Mouse (Mus musculus) right cerebral cortex, adult 18-20 months (tissue): ENCODE results near the gene Slc35e3.
"Not testable (repeated sequence)": the region's sequence is repeated elsewhere in the genome, so short reads cannot be mapped to it uniquely, and the experiment has no call there.

Experiments used
- DNase-seq: peaks from one replicate; pipeline ENCODE4 v3.0.0; 2022; ENCODE audit warnings: mixed read lengths

Gene Slc35e3

DNA sequence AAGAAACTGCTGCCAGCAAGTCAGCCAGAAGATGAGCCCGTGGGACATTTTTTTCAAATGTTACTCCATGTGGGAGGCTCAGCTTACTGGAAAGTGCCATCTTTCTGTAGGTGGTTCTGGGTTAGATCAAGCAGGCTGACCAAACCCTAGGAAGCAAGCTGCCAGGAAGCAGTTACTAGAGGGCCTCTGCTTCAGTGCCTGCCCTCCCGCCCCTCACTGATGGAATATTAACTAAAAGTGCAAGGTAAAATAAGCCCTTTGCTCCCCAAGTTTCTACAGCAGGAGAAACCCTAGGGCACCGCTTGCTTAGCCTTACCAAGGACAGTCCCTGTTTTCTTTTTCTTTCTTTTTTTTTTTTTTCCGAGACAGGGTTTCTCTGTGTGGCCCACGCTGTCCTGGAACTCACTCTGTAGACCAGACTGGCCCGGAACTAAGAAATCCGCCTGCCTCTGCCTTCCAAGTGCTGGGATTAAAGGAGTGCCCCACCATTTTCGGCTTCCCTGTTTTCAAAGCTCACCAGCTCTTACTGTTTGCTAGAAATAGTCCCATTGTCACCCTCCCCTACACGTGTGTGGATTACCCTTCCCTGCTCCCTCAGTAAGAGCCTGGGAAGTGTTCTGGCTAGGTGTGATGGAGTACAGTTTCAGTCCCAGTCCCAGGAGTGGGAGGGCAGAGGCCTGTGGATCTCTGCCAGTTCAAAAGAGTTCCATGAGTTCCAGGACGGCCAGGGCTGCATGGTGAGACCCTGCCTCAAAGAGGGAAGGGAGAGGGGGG lies 2.3 kb upstream of the Slc35e3 start:
- no peak for DNase-seq

DNA sequence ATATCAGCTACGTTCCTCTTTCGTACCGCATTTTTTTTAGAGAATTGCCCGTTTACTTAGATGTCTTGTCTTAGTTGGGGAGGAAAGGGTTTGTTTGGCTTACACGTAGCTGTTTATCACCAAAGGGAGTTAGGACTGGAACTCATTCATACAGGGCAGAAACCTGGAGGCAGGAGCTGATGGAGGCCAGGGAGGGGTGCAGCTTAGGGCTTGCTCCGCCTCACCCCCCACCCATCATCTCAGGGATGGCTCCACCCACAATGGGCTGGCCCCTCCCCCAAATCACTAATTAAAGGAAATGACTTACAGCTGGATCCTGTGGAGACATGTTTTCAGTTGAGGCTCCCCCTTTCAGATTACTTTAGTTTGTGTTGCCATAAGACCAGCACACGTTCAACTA lies 1.5 kb upstream of the Slc35e3 start:
- DNase-seq: no peak

GRCm38 (mm10) chr10:117745570-117746296 lies 432 bp downstream of the Slc35e3 start:
- peak; percentile 29 for DNase-seq

DNA sequence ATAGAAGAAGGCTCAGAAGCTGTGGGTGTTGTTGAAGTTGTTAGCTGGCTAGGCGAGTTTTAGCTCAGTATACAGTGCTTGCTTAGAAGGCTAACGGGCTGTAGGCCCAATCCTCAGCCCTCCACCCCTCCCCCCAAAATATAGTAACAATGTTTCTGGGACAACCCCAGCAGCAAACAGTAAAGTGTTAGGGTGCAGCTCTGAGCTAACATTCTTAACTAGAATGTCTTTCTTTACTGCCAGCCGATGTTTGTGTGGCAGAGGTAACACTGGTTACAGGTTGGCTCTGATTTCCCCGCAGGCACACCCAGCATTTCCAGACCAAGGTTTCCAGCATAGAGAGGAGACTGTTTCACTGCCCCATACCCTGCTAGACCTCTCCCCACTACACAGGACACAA lies 2.2 kb downstream of the Slc35e3 start:
- no peak for DNase-seq

DNA sequence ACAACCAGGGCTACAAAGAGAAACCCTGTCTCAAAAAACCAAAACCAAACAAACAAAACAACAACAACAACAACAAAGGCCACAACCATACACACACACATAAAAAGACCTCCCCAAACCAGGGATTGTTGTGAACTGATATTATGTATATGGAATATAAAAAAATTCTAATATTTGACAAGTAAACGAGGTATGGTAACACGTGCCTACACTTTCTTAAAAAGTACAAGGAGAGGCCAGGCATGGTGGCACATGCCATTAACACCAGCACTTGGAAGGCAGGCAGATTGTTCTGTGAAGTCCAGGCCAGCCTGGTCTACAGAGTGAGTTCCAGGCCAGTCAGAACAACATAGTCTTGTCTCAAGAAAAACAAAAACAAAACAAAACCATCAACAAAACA lies 3.0 kb downstream of the Slc35e3 start:
- no peak for DNase-seq

DNA sequence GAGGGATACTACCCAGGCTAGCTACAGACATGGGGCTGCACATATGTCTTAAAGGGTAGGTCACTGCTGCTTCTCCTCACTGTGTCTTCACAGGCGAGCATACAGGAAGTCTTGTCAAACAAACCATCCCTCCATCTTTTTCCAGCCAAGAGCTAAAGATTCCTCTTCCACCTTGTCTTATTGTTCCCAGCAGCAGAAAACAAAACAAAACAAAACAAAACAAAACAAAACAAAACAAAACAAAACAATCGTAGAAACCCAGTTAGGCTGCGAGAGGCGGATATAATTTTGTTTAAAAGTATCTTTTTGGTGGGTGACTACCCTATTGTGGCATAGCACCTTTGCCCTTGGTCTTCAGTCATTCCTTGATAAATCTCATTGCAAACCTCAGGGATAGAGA lies 3.5 kb downstream of the Slc35e3 start:
- DNase-seq: no peak

DNA sequence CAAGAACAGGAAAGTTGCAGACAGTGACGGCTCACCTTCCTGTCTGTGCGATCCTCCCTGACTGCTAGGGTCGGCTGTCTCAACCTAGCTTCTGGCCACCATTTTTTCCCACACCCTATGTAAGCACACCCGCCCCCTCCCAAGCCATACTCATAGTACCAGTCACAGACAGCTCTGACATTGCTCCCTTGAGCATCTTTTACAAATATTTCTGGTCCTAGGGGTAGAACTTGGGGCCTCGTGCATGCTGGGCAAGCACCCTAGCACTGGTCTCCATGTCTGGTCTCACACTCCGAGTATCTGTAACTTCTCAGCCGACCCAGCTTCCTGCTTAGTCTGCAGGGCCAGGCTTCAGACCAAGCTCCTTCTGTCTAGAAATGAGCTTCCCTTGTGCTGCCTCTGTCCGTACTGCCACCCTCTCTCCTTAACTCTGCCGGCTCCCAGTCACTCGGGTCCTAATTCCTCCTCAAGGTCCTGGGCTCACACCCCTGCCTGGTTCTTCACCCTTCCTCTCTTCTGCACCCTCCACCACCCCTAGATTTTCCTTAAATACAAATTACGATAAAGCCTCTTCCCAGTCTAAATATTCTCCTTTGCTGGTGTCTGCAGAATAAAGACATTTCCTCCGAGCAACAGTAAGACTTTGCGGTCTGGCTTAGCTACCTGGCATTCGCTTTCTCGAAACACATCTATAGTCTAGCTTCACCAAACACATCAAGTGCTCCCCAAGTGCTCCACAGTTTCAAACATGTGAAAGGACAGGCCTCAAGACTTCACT lies 4.3 kb downstream of the Slc35e3 start:
- DNase-seq: no peak

DNA sequence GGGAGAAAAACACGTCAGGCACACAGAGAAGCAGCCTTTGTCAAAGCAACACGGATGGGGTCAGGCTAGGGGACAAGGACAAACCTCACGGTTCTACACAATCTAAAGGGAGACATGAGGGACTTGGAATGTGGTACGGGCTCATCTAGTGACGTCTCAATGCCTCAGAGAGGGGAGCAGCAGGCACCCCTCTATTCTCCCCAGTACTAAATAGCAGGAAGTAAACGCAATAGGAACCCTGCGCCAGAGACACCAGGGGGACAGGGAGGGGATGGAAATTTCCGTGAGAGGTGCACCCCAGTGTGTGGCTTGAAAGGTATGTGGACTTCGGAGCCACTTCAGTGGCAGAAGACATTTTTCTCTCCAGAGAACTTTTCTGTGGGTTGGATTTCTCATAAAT lies 5.2 kb downstream of the Slc35e3 start:
- DNase-seq: no peak

DNA sequence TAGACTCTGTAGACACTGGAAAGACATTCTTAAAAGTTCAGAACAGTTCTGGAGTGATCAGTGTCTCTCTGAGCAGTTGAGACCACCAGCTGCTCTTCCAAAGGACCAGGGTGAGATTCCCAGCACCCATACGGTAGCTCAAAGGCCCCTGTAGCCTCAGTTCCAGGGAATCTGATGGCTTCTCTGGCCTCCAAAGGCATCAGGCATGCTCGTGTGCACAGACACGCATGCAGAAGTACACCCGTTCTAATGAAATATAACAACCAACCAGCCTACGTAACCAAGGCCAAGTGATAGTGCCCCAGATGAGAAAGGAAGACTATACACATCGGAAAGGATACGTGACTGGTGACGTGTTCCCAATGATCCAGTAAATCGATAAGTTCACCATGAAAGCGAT lies 6.0 kb downstream of the Slc35e3 start:
- DNase-seq: no peak

GRCm38 (mm10) chr10:117739648-117739948 lies 6.6 kb downstream of the Slc35e3 start:
- DNase-seq: no peak

GRCm38 (mm10) chr10:117738928-117739647 lies 7.1 kb downstream of the Slc35e3 start:
- no peak for DNase-seq

DNA sequence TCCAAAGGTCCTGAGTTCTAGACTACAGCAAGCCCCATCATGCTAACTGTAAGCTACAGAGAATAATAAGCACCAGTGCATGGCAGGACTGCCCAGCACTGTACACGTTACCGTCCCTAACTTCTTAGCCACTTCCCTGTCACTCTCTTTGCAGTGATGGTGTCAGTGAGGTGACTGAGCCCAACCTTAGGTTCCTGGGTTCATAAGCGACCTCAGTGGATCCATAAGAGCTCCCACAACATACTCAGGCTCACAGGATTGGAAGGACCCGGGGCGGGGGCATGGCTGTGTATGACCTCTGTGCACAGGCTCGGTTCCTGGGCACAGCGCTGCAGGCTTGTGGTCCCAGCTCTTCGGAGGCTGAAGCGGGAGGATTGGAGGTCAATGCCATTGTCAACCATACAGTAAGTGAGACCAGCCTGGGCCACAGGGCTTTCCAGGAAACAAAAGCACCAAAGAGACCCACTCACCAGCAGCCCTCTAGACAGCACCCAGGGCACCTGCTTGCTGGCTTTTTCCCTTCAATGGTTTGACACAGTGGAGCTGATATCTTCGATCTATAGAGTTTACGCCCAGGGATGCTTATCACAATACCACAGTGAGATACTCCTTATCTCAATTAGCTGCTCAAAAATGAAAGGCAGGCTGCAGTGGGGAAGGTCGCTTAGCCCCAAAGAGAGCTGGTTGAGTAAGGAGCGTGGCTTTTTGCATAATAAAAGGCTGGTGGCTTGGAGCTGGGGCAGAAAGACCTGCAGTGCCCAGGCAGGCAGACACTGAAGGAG lies 7.8 kb downstream of the Slc35e3 start:
- no peak for DNase-seq

GRCm38 (mm10) chr10:117737498-117737897 lies 8.7 kb downstream of the Slc35e3 start:
- not testable (repeated sequence) for DNase-seq

GRCm38 (mm10) chr10:117737075-117737474 lies 9.1 kb downstream of the Slc35e3 start:
- no peak for DNase-seq

GRCm38 (mm10) chr10:117736573-117736972 lies 9.6 kb downstream of the Slc35e3 start:
- DNase-seq: no peak

GRCm38 (mm10) chr10:117735396-117735795 lies 10.8 kb downstream of the Slc35e3 start:
- not testable (repeated sequence) for DNase-seq

DNA sequence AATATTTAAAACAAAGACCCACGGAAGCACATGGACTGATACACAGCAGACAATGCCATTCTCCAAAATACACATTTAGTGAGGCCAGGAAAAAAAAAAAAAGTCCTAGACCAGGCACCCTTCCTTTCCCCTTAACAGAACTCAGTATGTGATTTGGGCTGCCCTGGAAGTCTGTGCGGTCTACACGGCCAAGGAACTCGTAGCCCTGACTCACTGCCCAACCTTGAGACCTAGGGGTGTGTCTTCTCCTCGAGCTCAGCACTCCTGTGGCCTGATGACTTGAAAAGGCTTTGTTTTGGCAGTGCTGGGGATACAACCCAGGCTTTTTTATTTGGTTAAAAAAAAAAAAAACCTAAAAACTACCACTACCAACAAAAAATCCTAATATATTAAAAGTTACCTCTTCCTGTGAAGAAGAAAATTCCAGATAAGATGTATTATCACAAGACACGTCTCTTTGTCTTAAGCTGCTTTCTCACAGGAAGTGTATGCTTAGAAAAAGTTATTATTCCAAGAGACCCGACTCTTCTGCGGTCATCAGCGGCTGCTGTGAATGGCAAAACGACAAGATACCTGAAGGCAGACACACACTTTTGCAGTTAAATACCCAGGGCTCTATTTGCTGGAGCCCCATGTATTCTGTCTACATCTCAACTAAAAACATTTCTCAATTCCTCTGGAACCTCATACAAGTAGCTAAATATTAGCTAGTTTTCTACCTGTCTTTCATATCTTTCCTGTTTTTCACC lies 11.9 kb downstream of the Slc35e3 start:
- not testable (repeated sequence) for DNase-seq

- not testable (repeated sequence) for DNase-seq
These were observed 12.5 kb downstream of the Slc35e3 start for GRCm38 (mm10) chr10:117733626-117734025.

- no peak for DNase-seq
These were observed 13.1 kb downstream of the Slc35e3 start for GRCm38 (mm10) chr10:117732962-117733592.

GRCm38 (mm10) chr10:117732184-117732583 lies 14.0 kb downstream of the Slc35e3 start:
- DNase-seq: no peak
